Mouse (Mus musculus) testis, adult 2 months (tissue): ENCODE data around the gene Gm45140.

ENCODE experiments used
- CTCF ChIP-seq: fragments of 200-500 bp; IDR thresholded peaks from 2 replicates; pipeline ENCODE4 v1.5.1; 2012; ENCODE audit warnings: low read depth, mild to moderate bottlenecking, inconsistent platforms, low read length, moderate library complexity; ENCODE audit not compliant: control insufficient read depth, insufficient read depth, insufficient replicate concordance
- POLR2A ChIP-seq: fragments of 200-500 bp; IDR thresholded peaks from 2 replicates; pipeline ENCODE4 v1.6.1; 2012; ENCODE audit warnings: low read depth, mild to moderate bottlenecking, inconsistent platforms, low read length, moderate library complexity; ENCODE audit not compliant: control insufficient read depth

DNA sequence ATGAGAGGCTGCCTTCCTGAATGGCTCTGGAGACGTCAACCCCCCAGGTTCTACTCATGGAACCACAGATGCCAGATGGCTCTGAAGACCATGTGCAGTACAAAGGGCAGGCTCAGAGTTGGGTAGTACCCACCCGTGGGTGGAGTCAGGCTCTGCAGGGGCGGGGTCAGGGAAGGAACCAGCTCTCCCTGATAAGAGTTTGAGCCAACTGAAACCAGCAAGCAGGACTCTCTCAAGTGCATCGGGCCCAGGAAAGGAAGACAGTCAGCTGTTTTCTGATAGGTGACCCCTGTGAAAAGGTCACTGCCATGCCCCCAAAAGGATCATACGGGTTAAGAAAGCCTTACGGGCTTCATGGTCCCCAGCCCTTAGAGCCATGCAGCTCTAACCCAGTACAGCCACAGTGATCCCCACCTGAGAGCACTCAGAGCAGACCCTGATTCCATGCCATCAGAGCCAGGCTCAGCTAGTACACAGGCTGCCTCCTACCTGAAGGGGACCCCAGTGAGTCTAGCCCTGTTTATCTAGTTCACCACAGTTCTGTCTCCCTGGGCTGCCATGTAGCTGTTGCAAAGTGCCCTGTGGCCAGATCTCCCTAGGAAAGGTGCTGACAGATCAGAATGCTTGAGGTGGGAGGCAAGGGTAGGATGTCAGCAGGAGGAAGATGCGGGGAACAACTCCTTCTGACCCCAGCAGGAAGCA is 44.7 kb downstream of the Gm45140 start:
- TF ChIP-seq CTCF (no peak), POLR2A (no peak)
